Mouse (Mus musculus): Measurements from ENCODE around the gene Fam102a.

GRCm38 (mm10) chr2:32582830-32583799, 48.0 kb downstream of the Fam102a start:
- TF ChIP-seq CTCF (IDR thresholded peaks at IDR 0.05; ENCODE audit: low read depth, low read length), result peak; percentile 98
- TF ChIP-seq GATA1 (IDR thresholded peaks at IDR 0.05; ENCODE audit: borderline replicate concordance, low read length), result no peak

All from G1E (cell line).